Mouse (Mus musculus) olfactory bulb, adult 2 months (tissue): ENCODE measurements around the gene Pop4.

ENCODE experiments used
- CTCF ChIP-seq: fragments of 200-500 bp; IDR thresholded peaks from 2 replicates; pipeline ENCODE4 v1.5.1; 2012; ENCODE audit warnings: low read depth, mild to moderate bottlenecking, low read length, moderate library complexity; ENCODE audit not compliant: insufficient read depth
- POLR2A ChIP-seq: fragments of 200-500 bp; IDR thresholded peaks from 2 replicates; pipeline ENCODE4 v1.6.1; 2012; ENCODE audit warnings: mild to moderate bottlenecking, low read depth, low read length, moderate library complexity; ENCODE audit not compliant: insufficient read depth

DNA sequence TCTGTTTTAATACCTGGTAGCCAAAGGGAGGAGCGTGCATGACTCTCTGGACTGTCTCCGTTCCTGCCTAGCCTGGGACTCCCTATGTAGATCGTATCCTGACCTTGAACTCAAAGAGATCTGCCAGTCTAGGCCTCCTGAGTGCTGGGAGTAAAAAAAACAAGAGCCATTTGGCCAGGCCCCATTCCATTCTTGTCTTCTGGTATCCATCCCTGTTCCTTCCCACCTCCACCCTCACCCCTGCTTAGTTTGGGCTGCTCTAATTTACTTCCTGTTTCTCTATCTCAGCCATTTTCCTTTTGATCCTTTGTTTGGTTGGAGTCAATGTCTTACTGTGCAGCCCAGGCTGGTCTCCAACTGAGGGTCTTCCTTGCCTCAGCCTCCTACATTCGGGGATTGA is 28.8 kb downstream of the Pop4 start:
- TF ChIP-seq POLR2A (no peak), CTCF (no peak)
